Mouse (Mus musculus): ENCODE results near the gene Thpo. TPM values are rescaled to one million over a fixed set of nuclear protein-coding genes. Genes with fewer than 3 reads are reported as not detected.

Gene Thpo
- polyA plus RNA-seq, 1 experiment from 2014 or later: 0.08 TPM

DNA sequence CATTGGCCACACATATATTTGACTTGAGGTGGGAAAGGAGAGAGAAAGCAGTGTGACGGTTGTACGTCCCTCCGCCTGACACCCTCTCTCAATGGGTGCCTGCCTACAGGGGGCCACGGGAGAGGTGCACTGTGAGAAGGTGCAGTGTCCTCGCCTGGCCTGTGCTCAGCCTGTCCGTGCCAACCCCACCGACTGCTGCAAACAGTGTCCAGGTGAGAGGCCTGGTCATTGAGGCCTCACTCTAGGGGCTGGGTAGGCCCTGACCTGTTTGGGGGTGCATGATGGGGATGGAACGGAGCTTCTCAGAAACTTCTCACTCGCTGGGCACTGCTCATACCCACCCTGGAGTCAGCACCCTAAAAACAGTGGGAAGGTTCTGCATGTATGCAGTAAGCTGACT lies 5.5 kb upstream of the Thpo start:
- Histone ChIP-seq H3K4me1 (replicated peaks) (no peaks in the 10 kb centered on the region), H3K9ac (no peak overlapping the region), H3K27ac (no peak overlapping the region), H3K27me3 (peaks cover 21% of the 10 kb centered on the region), H3K4me2 (no peak overlapping the region), H3K4me3 (no peak overlapping the region), H3K36me3 (no peaks in the 10 kb centered on the region), H3K9me3 (replicated peaks) (no peaks in the 10 kb centered on the region)
- no peak for ATAC-seq (replicated peaks; ENCODE audit: insufficient number of reproducible peaks, insufficient read depth, low FRiP score, low read depth)
- WGBS: 91% methylated on average over 9 of the region's 9 CpGs

DNA sequence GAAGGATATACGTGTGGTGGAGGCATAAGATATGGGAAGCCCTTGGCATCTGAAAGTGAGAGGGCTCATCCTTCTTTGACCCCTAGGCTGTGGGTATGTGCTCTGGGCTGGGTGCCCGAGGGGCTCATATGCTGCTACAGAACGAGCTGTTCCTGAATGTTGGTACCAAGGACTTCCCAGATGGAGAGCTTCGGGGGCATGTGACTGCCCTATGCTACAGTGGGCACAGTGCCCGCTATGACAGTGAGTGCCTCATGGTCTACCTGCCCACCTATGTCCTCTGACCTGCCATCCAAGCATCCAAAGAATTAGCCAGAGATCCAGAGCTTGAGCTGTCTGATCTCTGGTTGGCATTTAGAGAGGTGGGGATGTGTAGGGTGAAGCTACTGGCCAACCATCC lies 2.5 kb upstream of the Thpo start:
- 76% methylated on average over 5 of the region's 5 CpGs for WGBS
- no peak for ATAC-seq (replicated peaks; ENCODE audit: insufficient number of reproducible peaks, insufficient read depth, low FRiP score, low read depth)

GRCm38 (mm10) chr16:20736168-20736567 lies 1.9 kb upstream of the Thpo start:
- Histone ChIP-seq H3K4me3 (no peak overlapping the region), H3K27ac (no peak overlapping the region), H3K4me1 (replicated peaks) (peaks cover 25% of the 10 kb centered on the region), H3K36me3 (no peaks in the 10 kb centered on the region), H3K9ac (no peak overlapping the region), H3K9me3 (replicated peaks) (no peaks in the 10 kb centered on the region), H3K27me3 (peaks cover 52% of the 10 kb centered on the region), H3K4me2 (no peak overlapping the region)
- WGBS: 87% methylated on average over 7 of the region's 7 CpGs
- ATAC-seq (replicated peaks; ENCODE audit: insufficient number of reproducible peaks, insufficient read depth, low FRiP score, low read depth): no peak

More for the DNA sequence above, 2.5 kb upstream of the Thpo start:
- no peaks in the 10 kb centered on the region for H3K9me3 ChIP-seq (replicated peaks)
- H3K9ac ChIP-seq: no peak overlapping the region
- H3K36me3 ChIP-seq: no peaks in the 10 kb centered on the region
- peaks cover 25% of the 10 kb centered on the region for H3K4me1 ChIP-seq (replicated peaks)
- H3K4me2 ChIP-seq: no peak overlapping the region
- H3K4me3 ChIP-seq: no peak overlapping the region
- peaks cover 46% of the 10 kb centered on the region for H3K27me3 ChIP-seq
- H3K27ac ChIP-seq: no peak overlapping the region

DNA sequence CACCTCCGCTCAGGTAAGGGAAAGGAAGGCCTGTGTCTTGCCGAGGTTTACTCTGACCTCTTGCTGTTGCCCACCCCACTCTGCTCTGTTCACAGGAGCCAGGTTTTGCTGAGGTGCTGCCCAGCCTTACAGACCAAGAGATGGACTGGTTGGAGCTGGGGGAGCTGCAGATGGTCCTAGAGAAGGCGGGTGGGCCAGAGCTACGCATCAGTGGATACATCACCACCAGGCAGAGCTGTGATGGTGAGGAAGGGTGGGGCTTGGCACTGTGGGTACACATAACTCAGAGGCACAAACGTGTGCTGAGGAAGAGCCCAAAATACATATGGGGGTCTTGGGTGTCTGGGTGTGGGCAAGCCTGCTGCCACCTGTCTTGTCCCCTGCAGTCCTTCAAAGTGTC lies 1.3 kb upstream of the Thpo start:
- Histone ChIP-seq H3K4me1 (replicated peaks) (peaks cover 25% of the 10 kb centered on the region), H3K4me3 (no peak overlapping the region), H3K4me2 (no peak overlapping the region), H3K27ac (no peak overlapping the region), H3K36me3 (no peaks in the 10 kb centered on the region), H3K9me3 (replicated peaks) (no peaks in the 10 kb centered on the region), H3K27me3 (peaks cover 55% of the 10 kb centered on the region), H3K9ac (no peak overlapping the region)
- WGBS: 73% methylated on average over 5 of the region's 5 CpGs
- ATAC-seq (replicated peaks; ENCODE audit: insufficient number of reproducible peaks, insufficient read depth, low FRiP score, low read depth): no peak

DNA sequence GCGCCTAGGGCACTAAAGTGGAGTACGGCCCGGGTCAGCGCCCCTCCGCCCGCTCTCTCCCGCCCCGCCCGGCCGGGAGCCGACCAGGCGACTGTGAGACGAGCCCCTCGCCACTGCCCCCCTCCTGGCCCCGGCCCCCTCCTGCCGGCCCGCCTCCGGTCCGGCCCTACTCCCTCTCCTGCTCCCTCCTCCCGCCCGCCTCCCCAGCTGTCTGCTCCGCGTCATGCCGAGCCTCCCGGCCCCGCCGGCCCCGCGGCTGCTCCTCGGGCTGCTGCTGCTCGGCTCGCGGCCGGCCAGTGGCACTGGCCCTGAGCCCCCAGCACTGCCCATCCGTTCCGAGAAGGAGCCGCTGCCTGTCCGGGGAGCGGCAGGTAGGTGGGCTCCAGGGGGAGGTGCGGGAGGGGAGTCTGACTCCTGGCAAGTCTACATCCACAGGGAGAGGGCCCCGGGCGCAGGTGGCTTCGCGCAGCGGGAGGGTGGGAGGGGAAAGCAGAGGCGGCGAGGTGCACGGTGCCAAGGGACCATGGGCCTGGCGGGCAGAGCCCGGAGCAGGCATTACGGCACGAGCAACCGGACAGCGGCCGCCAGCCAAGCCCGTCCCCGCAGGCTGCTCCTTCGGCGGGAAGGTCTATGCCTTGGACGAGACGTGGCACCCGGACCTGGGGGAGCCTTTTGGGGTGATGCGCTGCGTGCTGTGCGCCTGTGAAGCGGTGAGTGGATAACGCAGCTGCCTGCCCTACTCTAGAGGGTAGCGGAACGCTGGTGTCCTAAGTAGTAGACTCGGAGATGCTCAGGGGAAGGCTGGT lies 1.2 kb downstream of the Thpo start, which contains the start of gene Chrd:
Chrd (plus strand) TSS at position 203 of the 806 bp plus-strand sequence.
- Histone ChIP-seq H3K4me1 (replicated peaks) (peaks cover 25% of the 10 kb centered on the region), H3K4me2 (peak within 1 kb of the TSS; percentile 99), H3K27ac (no peak within 1 kb of the TSS), H3K9ac (peak within 1 kb of the TSS; percentile 70), H3K9me3 (replicated peaks) (no peaks in the 10 kb centered on the region), H3K27me3 (peaks cover 60% of the 10 kb centered on the region), H3K4me3 (peak within 1 kb of the TSS; percentile 69), H3K36me3 (no peaks in the 10 kb centered on the region)
- under 1% methylated on average over 53 of the region's 70 CpGs for WGBS
- peak; percentile 68; the same call in 1 of the 2 replicates for ATAC-seq (replicated peaks; ENCODE audit: insufficient number of reproducible peaks, insufficient read depth, low FRiP score, low read depth)

DNA sequence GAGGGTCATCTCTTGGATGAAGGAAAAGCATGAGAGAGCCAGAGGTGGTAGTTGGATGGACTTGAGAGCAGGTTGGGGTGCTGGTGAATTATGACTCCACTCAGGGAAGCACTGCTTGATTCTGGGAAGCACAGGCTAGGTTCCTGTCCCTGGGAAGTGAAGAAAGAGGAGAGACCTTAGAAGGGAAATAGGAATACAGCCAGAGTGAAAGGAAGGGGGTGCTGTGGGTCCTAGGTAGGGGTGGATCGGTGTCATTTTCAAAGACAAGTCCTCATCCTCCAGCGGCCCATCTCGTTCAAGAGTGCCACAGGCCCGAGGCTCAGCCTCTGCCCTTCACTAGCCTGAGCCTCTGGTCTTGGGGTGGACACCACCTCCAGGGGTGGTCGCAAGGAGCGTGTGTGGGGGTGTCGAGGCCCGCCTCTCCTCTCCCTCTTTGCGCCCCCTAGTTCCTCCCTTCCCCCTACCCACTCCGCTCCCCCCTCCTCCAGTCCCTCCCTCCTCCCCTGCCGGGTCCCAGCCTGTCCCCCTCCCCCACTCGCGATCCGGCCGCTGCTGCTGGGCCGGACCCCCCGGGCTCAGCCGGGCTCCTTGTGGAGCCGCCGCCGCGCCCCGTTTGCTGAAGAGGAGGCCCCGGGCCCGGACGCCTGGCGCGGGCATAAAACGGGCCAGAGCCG lies 1.9 kb downstream of the Thpo start:
- peak overlapping the region; percentile 70 for H3K9ac ChIP-seq
- peak overlapping the region; percentile 99 for H3K4me2 ChIP-seq
- H3K36me3 ChIP-seq: no peaks in the 10 kb centered on the region
- WGBS: 2% methylated on average over 25 of the region's 30 CpGs
- H3K4me3 ChIP-seq: peak overlapping the region; percentile 69
- H3K27me3 ChIP-seq: peaks cover 60% of the 10 kb centered on the region
- peaks cover 25% of the 10 kb centered on the region for H3K4me1 ChIP-seq (replicated peaks)
- no peaks in the 10 kb centered on the region for H3K9me3 ChIP-seq (replicated peaks)
- ATAC-seq (replicated peaks; ENCODE audit: insufficient number of reproducible peaks, insufficient read depth, low FRiP score, low read depth): 0 out of 2 replicates have a peak, but pooled peaks have one; percentile 25
- no peak overlapping the region for H3K27ac ChIP-seq

GRCm38 (mm10) chr16:20731688-20732087 lies 2.6 kb downstream of the Thpo start:
- no peak overlapping the region for H3K27ac ChIP-seq
- no peak for ATAC-seq (replicated peaks; ENCODE audit: insufficient number of reproducible peaks, insufficient read depth, low FRiP score, low read depth)
- 62% methylated on average over 5 of the region's 5 CpGs for WGBS
- H3K4me1 ChIP-seq (replicated peaks): peaks cover 25% of the 10 kb centered on the region
- no peaks in the 10 kb centered on the region for H3K36me3 ChIP-seq
- H3K9me3 ChIP-seq (replicated peaks): no peaks in the 10 kb centered on the region
- H3K4me2 ChIP-seq: peak overlapping the region; percentile 99; the same call in 1 of the 2 replicates
- peaks cover 62% of the 10 kb centered on the region for H3K27me3 ChIP-seq
- no peak overlapping the region for H3K9ac ChIP-seq
- no peak overlapping the region for H3K4me3 ChIP-seq

DNA sequence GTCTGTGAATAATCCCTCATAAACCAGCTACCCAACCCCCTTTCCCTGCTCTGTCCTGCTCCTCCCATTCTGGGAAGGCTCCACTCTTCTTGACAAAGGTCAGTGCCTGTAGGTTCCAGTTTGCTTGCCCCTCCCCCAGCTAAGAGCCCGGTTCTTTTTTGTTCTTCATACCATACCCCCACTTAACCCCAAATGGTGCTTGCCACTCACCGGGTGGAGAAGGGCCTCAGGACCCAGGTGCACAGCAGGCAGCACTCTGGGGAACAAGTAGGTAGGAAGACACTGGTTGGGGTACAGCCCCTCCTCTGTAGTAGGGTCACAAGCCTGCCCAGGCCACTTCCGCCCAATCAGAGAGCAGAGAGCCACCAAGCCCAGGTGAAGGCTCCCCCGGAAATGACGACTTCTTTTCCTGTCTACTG lies 4.0 kb downstream of the Thpo start:
- H3K4me3 ChIP-seq: no peak overlapping the region
- no peak overlapping the region for H3K9ac ChIP-seq
- H3K27me3 ChIP-seq: peaks cover 54% of the 10 kb centered on the region
- WGBS: 32% methylated on average over 5 of the region's 5 CpGs
- no peaks in the 10 kb centered on the region for H3K36me3 ChIP-seq
- no peaks in the 10 kb centered on the region for H3K9me3 ChIP-seq (replicated peaks)
- no peak for ATAC-seq (replicated peaks; ENCODE audit: insufficient number of reproducible peaks, insufficient read depth, low FRiP score, low read depth)
- no peak overlapping the region for H3K27ac ChIP-seq
- no peak overlapping the region for H3K4me2 ChIP-seq
- H3K4me1 ChIP-seq (replicated peaks): peaks cover 25% of the 10 kb centered on the region

DNA sequence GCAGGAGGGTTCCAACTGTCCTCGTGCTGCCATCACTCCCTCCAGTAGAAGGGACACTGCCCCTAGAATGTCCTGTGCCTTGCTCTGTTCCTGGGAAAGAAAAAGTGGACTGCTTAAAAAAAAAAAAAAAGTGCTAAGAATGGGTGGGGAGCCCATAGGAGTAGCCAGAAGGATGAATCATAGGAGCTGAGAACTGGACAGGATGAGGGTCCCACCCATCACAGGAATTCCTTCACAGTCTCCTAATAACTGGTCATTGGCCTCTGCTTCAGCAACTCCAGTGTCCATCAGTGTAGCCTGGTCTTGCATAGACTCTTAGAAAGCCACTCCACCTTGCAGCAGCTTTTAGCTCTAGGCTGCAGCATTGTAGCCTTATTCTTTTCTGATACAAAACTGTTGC lies 7.9 kb downstream of the Thpo start:
- H3K27me3 ChIP-seq: peaks cover 24% of the 10 kb centered on the region
- H3K4me2 ChIP-seq: no peak overlapping the region
- 54% methylated on average over 1 of the region's 1 CpGs for WGBS
- no peak overlapping the region for H3K27ac ChIP-seq
- H3K4me3 ChIP-seq: no peak overlapping the region
- H3K9ac ChIP-seq: no peak overlapping the region
- ATAC-seq (replicated peaks; ENCODE audit: insufficient number of reproducible peaks, insufficient read depth, low FRiP score, low read depth): no peak
- no peaks in the 10 kb centered on the region for H3K4me1 ChIP-seq (replicated peaks)
- no peaks in the 10 kb centered on the region for H3K9me3 ChIP-seq (replicated peaks)
- H3K36me3 ChIP-seq: no peaks in the 10 kb centered on the region; the same call in 1 of the 2 replicates

GRCm38 (mm10) chr16:20725750-20726149 lies 8.6 kb downstream of the Thpo start:
- Histone ChIP-seq H3K4me3 (no peak overlapping the region), H3K36me3 (peaks cover under 1% of the 10 kb centered on the region; the same call in 1 of the 2 replicates), H3K4me2 (no peak overlapping the region), H3K27ac (no peak overlapping the region), H3K9me3 (replicated peaks) (no peaks in the 10 kb centered on the region), H3K27me3 (peaks cover 20% of the 10 kb centered on the region), H3K9ac (no peak overlapping the region), H3K4me1 (replicated peaks) (no peaks in the 10 kb centered on the region)
- WGBS: 68% methylated on average over 4 of the region's 4 CpGs
- no peak for ATAC-seq (replicated peaks; ENCODE audit: insufficient number of reproducible peaks, insufficient read depth, low FRiP score, low read depth)

DNA sequence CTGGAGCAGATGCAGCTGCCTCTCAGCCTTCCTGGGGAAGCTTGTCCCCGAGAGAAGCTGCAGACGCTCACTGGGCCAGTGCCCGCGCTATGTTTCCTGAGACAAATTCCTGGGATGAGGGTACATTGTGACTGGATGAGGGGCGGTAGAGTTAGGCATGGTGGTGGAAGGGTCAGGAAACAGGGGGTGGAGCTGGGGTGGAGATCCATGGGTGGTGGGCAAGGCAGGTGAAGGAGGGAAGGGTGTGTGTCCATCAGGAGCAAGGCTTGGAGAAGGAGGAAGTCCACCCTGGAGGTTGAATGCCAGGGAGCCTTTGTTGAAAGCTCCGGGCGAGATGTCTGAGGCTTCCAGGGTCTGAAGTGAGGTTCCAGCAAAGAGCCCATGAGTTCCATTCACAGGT lies 9.0 kb downstream of the Thpo start:
- 70% methylated on average over 7 of the region's 7 CpGs for WGBS

More for the DNA sequence above, 9.0 kb downstream of the Thpo start:
- no peak overlapping the region for H3K9ac ChIP-seq
- H3K4me3 ChIP-seq: no peak overlapping the region
- no peaks in the 10 kb centered on the region for H3K9me3 ChIP-seq (replicated peaks)
- no peak for ATAC-seq (replicated peaks; ENCODE audit: insufficient number of reproducible peaks, insufficient read depth, low FRiP score, low read depth)
- no peaks in the 10 kb centered on the region for H3K4me1 ChIP-seq (replicated peaks)
- H3K4me2 ChIP-seq: no peak overlapping the region
- peaks cover 5% of the 10 kb centered on the region; the same call in 1 of the 2 replicates for H3K36me3 ChIP-seq
- no peak overlapping the region for H3K27ac ChIP-seq
- peaks cover 16% of the 10 kb centered on the region for H3K27me3 ChIP-seq

Data from heart, embryonic 15.5 days (tissue).